Mouse (Mus musculus) ES-Bruce4 (cell line): ENCODE data around the gene Nudt21.

Experiments used
- CTCF ChIP-seq: IDR thresholded peaks from one replicate; pipeline ENCODE4 v1.8.1; 2011; ENCODE audit warnings: low read depth, low read length
- EP300 ChIP-seq: IDR thresholded peaks from 2 replicates; pipeline ENCODE4 v1.6.1; 2011; ENCODE audit warnings: low read depth, low read length; ENCODE audit not compliant: insufficient read depth
- POLR2A ChIP-seq: IDR thresholded peaks from one replicate; pipeline ENCODE4 v1.8.1; 2011; ENCODE audit warnings: low read length; ENCODE audit not compliant: insufficient read depth

DNA sequence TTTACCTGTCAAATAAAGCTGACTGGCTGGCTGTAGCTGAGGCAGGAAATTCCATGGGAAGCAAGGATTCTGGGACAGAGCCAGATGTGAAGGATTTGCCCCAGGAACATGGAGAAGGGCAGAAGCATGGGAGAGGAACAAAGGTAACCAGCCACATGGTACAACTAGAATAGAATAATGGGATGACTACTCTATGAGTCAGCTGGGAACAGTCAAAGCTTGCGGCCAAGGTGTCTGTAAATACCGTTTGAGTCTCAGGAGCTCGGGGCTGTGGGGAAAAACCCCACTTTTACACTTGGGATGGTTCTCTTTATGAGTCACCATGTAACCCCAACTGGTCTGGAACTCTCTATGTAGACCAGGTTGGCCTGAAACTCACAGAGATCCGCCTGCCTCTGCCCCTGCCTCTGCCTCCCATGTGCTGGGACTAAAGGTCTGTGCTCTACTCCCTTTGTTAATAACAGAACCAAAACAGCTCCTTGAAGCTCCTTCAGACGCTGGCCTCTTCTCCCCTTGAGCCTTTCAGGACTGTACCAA, 55.1 kb downstream of the Nudt21 start:
- TF ChIP-seq POLR2A: no peak
- TF ChIP-seq CTCF: no peak
- TF ChIP-seq EP300: no peak
